Mouse (Mus musculus) brain, embryonic 14.5 days (tissue): ENCODE measurements at regions not wholly inside any gene's neighbourhood (a gene's known extent, or its start where the extent isn't known, plus 50 kb on each side); places are given as distances from the start of the nearest gene placed in this dataset.

Experiments
- CTCF ChIP-seq: fragments of 200-500 bp; IDR thresholded peaks from 2 replicates; pipeline ENCODE4 v1.5.1; 2012; ENCODE audit warnings: inconsistent platforms, mild to moderate bottlenecking, moderate library complexity, borderline replicate concordance; ENCODE audit not compliant: insufficient read depth, insufficient read length; ENCODE audit errors: extremely low read depth
- POLR2A ChIP-seq: fragments of 200-500 bp; IDR thresholded peaks from 2 replicates; pipeline ENCODE4 v1.6.1; 2012; ENCODE audit warnings: mild to moderate bottlenecking, inconsistent platforms, borderline replicate concordance; ENCODE audit not compliant: poor library complexity, insufficient read depth, insufficient read length, severe bottlenecking; ENCODE audit errors: extremely low read depth

DNA sequence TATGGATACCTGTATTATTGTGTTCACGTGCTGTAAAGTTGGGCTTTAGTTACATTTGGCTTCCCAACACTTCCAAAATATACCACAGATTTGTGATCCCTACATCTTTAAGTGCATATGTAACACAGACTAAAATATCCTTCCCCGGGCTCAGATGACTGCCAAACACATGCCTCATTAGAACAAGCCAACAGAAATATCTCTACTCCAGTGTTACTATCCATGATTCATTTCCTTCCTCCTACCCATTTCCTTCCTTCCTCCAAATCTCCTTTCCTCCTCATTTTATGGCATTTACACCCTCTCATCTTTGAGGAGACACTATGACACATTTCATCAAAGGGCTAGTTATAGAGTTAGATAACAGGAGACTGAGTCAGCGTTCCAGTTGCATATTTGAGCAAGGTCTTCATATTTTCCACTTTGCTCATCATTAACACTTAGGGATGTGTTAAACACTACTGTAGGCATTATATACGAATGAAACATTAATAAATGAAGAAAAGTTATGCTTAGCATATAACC lies 1144.4 kb upstream of the Cited2 start:
- TF ChIP-seq POLR2A (no peak), CTCF (no peak)
